Mouse (Mus musculus) myocyte (in vitro differentiated cells): ENCODE data around the gene Mrps23. TPM values are rescaled to one million over a fixed set of nuclear protein-coding genes. Genes with fewer than 3 reads are reported as not detected.
A peak's percentile ranks its signal among the peaks of the same experiment; 100 is the strongest.

ENCODE experiments used
- H3K27me3 ChIP-seq: one replicate; pipeline ENCODE4 v1.6.1; 2011; ENCODE audit not compliant: control insufficient read depth, insufficient read depth, insufficient read length
- H3K36me3 ChIP-seq: one replicate; pipeline ENCODE4 v1.6.1; 2011; ENCODE audit not compliant: control insufficient read depth, insufficient read depth
- H3K4me2 ChIP-seq: one replicate; pipeline ENCODE4 v1.6.1; 2011; ENCODE audit warnings: low read depth, control low read depth
- H3K4me3 ChIP-seq: one replicate; pipeline ENCODE4 v1.5.1; 2011; ENCODE audit warnings: mild to moderate bottlenecking, control low read depth, moderate library complexity
- H3K79me2 ChIP-seq: one replicate; pipeline ENCODE4 v1.6.1; 2011; ENCODE audit not compliant: control insufficient read depth, insufficient read depth
- H3ac ChIP-seq: one replicate; pipeline ENCODE4 v1.6.1; 2011; ENCODE audit not compliant: control insufficient read depth, insufficient read length
- CEBPB ChIP-seq: IDR thresholded peaks from 2 replicates; pipeline ENCODE4 v1.6.1; 2011; ENCODE audit warnings: mild to moderate bottlenecking, moderate library complexity; ENCODE audit not compliant: poor library complexity, insufficient read depth, severe bottlenecking
- E2F4 ChIP-seq: IDR thresholded peaks from one replicate; pipeline ENCODE4 v1.6.1; 2011; ENCODE audit warnings: mild to moderate bottlenecking, control low read depth, moderate library complexity; ENCODE audit not compliant: insufficient read depth
- MAX ChIP-seq: IDR thresholded peaks from one replicate; pipeline ENCODE4 v1.6.1; 2011; ENCODE audit warnings: low read depth, mild to moderate bottlenecking, control low read depth
- MYOD1 ChIP-seq, 3 experiments: IDR thresholded peaks; one replicate each; pipeline ENCODE4 v1.6.1; 2011; ENCODE audit warnings: control low read depth in 2 of 3, low read depth in 2 of 3, mild to moderate bottlenecking in 2 of 3, moderate library complexity in 1 of 3; ENCODE audit not compliant: insufficient read length in 2 of 3, control insufficient read depth in 1 of 3
- MYOG ChIP-seq, 3 experiments: IDR thresholded peaks; one replicate each; pipeline ENCODE4 v1.6.1; 2011; ENCODE audit warnings: control low read depth in 2 of 3, low read depth in 2 of 3, mild to moderate bottlenecking in 2 of 3; ENCODE audit not compliant: insufficient read length in 2 of 3, control insufficient read depth in 1 of 3, insufficient read depth in 1 of 3
- POLR2A ChIP-seq: IDR thresholded peaks from one replicate; pipeline ENCODE4 v1.6.1; 2011; ENCODE audit warnings: low read depth, mild to moderate bottlenecking, control low read depth, moderate library complexity; ENCODE audit not compliant: insufficient read length
- POLR2AphosphoS2 ChIP-seq: IDR thresholded peaks from one replicate; pipeline ENCODE4 v1.6.1; 2011; ENCODE audit warnings: low read depth, control low read depth; ENCODE audit not compliant: insufficient read length
- REST ChIP-seq: IDR thresholded peaks from one replicate; pipeline ENCODE4 v1.6.1; 2011; ENCODE audit warnings: mild to moderate bottlenecking, control low read depth, moderate library complexity; ENCODE audit not compliant: insufficient read depth, insufficient read length
- SRF ChIP-seq: IDR thresholded peaks from one replicate; pipeline ENCODE4 v1.6.1; 2011; ENCODE audit warnings: low read depth; ENCODE audit not compliant: control insufficient read depth, insufficient read length
- TCF12 ChIP-seq: IDR thresholded peaks from one replicate; pipeline ENCODE4 v1.6.1; 2011; ENCODE audit warnings: mild to moderate bottlenecking, control low read depth; ENCODE audit not compliant: poor library complexity, insufficient read depth, severe bottlenecking
- TCF3 ChIP-seq: IDR thresholded peaks from one replicate; pipeline ENCODE4 v1.6.1; 2011; ENCODE audit warnings: low read depth, control low read depth; ENCODE audit not compliant: insufficient read length
- USF1 ChIP-seq: IDR thresholded peaks from one replicate; pipeline ENCODE4 v1.6.1; 2011; ENCODE audit warnings: low read depth, mild to moderate bottlenecking, control low read depth, moderate library complexity
- polyA plus RNA-seq: library from polyadenylated mRNA; unstranded; fragments of >200 nt; fragmentation: generic; extraction: Trizol; gene quantifications from one replicate; pipeline ENCODE4 v1.2.1, GENCODE M21; 2012; ENCODE audit warnings: missing spikeins

Mrps23 gene
- polyA plus RNA-seq, 1 experiment = 319 TPM

DNA sequence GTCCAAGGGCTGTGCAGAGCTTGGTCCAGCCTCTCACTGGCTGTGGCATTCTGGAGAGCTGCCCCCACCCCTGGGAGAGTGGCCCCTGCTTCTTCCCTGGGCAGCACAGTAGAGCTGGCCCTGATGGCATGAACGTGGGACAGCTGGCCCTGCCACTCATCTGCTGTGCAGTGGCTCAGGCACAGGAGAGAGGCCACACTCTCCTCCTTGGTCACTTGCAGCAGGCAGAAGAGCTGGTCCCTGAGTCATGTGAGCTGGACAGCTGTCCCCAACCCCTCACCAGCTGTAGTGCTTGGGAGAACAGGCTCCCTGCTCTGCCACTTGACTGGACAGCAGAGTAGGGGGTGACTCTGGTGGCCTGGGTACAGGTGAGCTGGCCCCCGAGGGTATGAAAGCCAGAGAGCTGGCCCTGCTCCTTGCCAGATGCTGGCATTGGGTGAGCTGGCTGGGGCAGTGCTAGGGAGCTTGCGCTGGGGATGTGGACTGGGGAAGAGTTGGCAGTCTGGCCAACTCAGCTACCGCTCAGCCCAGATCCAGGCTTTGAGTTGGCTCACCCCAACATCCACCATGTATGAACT, 27.1 kb downstream of the Mrps23 start:
- peak overlapping the region; percentile 47 for H3K4me2 ChIP-seq
- H3K36me3 ChIP-seq = no peaks in the 10 kb centered on the region
- H3ac ChIP-seq = no peak overlapping the region
- no peak overlapping the region for H3K4me3 ChIP-seq
- TF ChIP-seq USF1 = peak; percentile 42
- TF ChIP-seq MYOD1 (IDR thresholded peaks at IDR 0.05; ENCODE audit: control insufficient read depth in 1 of 3, insufficient read length in 2 of 3, low read depth in 2 of 3) = peak; percentile 99 to 100 (median 99)
- peak; percentile 96 for TF ChIP-seq TCF3
- peak; percentile 95 to 99 (median 97) for TF ChIP-seq MYOG (IDR thresholded peaks at IDR 0.05; ENCODE audit: control insufficient read depth in 1 of 3, insufficient read depth in 1 of 3, insufficient read length in 2 of 3, low read depth in 2 of 3)
- TF ChIP-seq REST = no peak
- no peak for TF ChIP-seq POLR2A
- TF ChIP-seq MAX = no peak
- TF ChIP-seq SRF = no peak
- no peak for TF ChIP-seq POLR2AphosphoS2
- TF ChIP-seq CEBPB = no peak
- TF ChIP-seq E2F4 = no peak
- TF ChIP-seq TCF12 = peak; percentile 96
- H3K27me3 ChIP-seq = no peaks in the 10 kb centered on the region
- H3K79me2 ChIP-seq = no peaks in the 10 kb centered on the region

- Histone ChIP-seq H3K79me2 (no peaks in the 10 kb centered on the region), H3K27me3 (no peaks in the 10 kb centered on the region), H3K36me3 (no peaks in the 10 kb centered on the region), H3K4me2 (peak overlapping the region; percentile 79), H3ac (no peak overlapping the region), H3K4me3 (no peak overlapping the region)
- TF ChIP-seq POLR2A (no peak), MYOD1 (IDR thresholded peaks at IDR 0.05; ENCODE audit: control insufficient read depth in 1 of 3, insufficient read length in 2 of 3, low read depth in 2 of 3) (peak; percentile 37 to 87 (median 70)), SRF (no peak), TCF12 (peak; percentile 10), MYOG (IDR thresholded peaks at IDR 0.05; ENCODE audit: control insufficient read depth in 1 of 3, insufficient read depth in 1 of 3, insufficient read length in 2 of 3, low read depth in 2 of 3) (peak in 2 of 3 experiments; percentile 43 to 59), REST (peak; percentile 54)
Measured at GRCm38 (mm10) chr11:88233528-88234427, 29.6 kb downstream of the Mrps23 start.

- H3ac ChIP-seq = no peak overlapping the region
- H3K4me3 ChIP-seq = peak overlapping the region; percentile 10
- H3K4me2 ChIP-seq = peak overlapping the region; percentile 79
- no peaks in the 10 kb centered on the region for H3K36me3 ChIP-seq
- H3K79me2 ChIP-seq = no peaks in the 10 kb centered on the region
- no peaks in the 10 kb centered on the region for H3K27me3 ChIP-seq
- no peak for TF ChIP-seq MYOD1 (IDR thresholded peaks at IDR 0.05; ENCODE audit: control insufficient read depth in 1 of 3, insufficient read length in 2 of 3, low read depth in 2 of 3)
- no peak for TF ChIP-seq TCF12
- TF ChIP-seq POLR2A = no peak
- TF ChIP-seq E2F4 = no peak
- TF ChIP-seq REST = no peak
- TF ChIP-seq MYOG (IDR thresholded peaks at IDR 0.05; ENCODE audit: control insufficient read depth in 1 of 3, insufficient read depth in 1 of 3, insufficient read length in 2 of 3, low read depth in 2 of 3) = no peak
- no peak for TF ChIP-seq SRF
- no peak for TF ChIP-seq CEBPB
- TF ChIP-seq TCF3 = no peak
- no peak for TF ChIP-seq MAX
- no peak for TF ChIP-seq POLR2AphosphoS2
- TF ChIP-seq USF1 = no peak
Measured at GRCm38 (mm10) chr11:88234789-88235188, 30.6 kb downstream of the Mrps23 start.

DNA sequence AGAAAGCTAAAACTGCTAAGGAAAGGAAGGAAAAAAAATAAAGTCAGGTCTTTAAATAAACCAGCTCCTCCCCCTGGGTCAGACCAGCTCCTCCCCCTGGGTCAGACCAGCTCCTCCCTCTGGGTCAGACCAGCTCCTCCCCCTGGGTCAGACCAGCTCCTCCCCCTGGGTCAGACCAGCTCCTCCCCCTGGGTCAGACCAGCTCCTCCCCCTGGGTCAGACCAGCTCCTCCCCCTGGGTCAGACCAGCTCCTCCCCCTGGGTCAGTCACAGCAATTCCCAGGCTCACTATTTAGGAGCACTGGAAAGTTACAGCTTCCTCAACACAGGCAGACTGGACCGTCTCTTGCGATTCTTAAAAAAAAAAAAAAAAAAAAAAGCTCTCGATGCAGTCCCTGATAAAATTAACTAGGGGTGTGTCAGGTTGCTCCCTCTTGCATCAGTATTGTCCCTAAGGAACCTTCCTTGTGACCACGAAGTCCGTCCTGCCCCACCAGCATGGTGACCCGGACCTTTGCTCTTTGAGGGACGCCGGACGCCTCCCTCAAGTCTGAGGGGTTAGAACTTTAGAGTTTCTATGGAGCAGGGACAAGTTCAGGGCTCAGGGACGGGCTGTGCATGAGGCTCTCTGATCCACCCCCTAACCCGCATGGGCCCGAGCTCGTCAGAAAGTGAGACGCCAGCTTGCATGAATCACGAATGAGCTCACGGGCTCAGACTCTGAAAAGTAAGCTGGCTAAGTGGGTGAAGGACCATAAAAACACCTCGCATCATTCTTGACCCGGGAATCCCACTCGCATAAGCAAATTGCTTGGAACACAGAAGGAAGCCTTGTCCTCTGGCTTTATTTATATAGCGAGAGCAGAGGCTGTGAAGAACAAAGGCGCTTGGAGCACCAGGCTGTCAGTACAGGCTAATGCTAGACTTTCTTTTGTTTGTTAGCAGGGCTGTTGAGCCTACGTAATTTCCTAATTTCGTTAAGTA, 31.3 kb downstream of the Mrps23 start:
- Histone ChIP-seq H3K27me3 (no peaks in the 10 kb centered on the region), H3K79me2 (no peaks in the 10 kb centered on the region), H3K36me3 (no peaks in the 10 kb centered on the region), H3ac (no peak overlapping the region), H3K4me3 (peak overlapping the region; percentile 10), H3K4me2 (peak overlapping the region; percentile 79)
- TF ChIP-seq CEBPB = peak; percentile 98
- no peak for TF ChIP-seq REST
- peak; percentile 38 for TF ChIP-seq POLR2A
- no peak for TF ChIP-seq MYOD1 (IDR thresholded peaks at IDR 0.05; ENCODE audit: control insufficient read depth in 1 of 3, insufficient read length in 2 of 3, low read depth in 2 of 3)
- TF ChIP-seq E2F4 = no peak
- no peak for TF ChIP-seq USF1
- no peak for TF ChIP-seq TCF12
- TF ChIP-seq POLR2AphosphoS2 = no peak
- TF ChIP-seq MAX = no peak
- TF ChIP-seq TCF3 = no peak
- no peak for TF ChIP-seq SRF
- TF ChIP-seq MYOG (IDR thresholded peaks at IDR 0.05; ENCODE audit: control insufficient read depth in 1 of 3, insufficient read depth in 1 of 3, insufficient read length in 2 of 3, low read depth in 2 of 3) = no peak
